Mouse (Mus musculus): ENCODE results near the gene Vrk3. TPM values are rescaled to one million over a fixed set of nuclear protein-coding genes. Genes with fewer than 3 reads are reported as not detected.
"Not testable (repeated sequence)": the region's sequence is repeated elsewhere in the genome, so short reads cannot be mapped to it uniquely, and the experiment has no call there.

The Vrk3 gene
- polyA plus RNA-seq, 2 experiments: 28.8 to 39.9 TPM

DNA sequence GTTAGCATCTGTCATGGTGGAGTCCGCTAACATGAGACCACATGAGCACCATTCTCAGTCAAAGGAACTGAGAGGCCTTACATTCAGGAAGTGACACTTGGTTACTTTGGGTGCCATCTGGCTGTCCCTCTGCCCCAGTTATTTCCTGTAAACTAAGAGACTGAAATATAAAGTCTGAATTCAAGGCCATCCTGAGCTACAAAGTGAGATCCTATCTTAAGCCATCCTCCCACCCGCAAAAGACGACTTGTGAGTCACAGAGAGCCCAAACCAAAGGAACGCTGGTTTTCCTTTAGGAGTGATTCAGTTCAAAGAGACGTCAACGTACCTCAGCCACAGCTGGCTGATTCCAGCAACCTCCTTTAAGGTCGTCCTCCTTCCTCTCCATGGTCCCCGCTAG, 6.9 kb upstream of the Vrk3 start:
- no peak overlapping the region for H3K4me2 ChIP-seq (replicated peaks; ENCODE audit: low read depth, low read length, severe bottlenecking)

DNA sequence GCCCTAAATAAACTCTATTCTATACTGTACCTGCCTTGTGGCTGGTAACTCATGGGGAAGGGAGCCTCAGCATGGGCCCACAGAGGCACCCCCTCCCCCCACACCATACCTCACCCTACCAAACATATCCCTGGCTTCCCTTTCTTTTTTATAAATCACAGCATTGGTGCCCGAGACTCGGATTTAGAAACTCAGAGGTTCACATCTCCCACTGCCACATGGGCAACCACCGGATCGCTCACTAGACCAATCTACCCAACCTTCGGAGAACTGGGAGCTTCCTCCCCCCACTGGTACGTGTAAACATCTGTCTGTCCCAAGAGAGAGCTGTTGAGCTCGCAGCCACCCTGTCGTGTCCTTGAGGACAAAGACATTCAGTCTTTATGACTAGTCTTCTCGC, 3.9 kb upstream of the Vrk3 start:
- DNase-seq (ENCODE audit: low spot score) (no peak), ATAC-seq (ENCODE audit: low FRiP score, low read depth) (no peak)
- peak overlapping the region; percentile 57; the same call in 1 of the 2 replicates for H3K9ac ChIP-seq (ENCODE audit: low read depth, low read length, severe bottlenecking)
- H3K4me1 ChIP-seq (ENCODE audit: control insufficient read depth, insufficient read depth, low read length): peaks cover 17% of the 10 kb centered on the region
- 40% methylated on average over 9 of the region's 9 CpGs for WGBS
- no peak overlapping the region for H3K27ac ChIP-seq (replicated peaks; ENCODE audit: low read depth, low read length)
- H3K9me3 ChIP-seq (ENCODE audit: control insufficient read depth, low read length): no peaks in the 10 kb centered on the region
- no peak for TF ChIP-seq POLR2A (IDR thresholded peaks at IDR 0.05; ENCODE audit: borderline replicate concordance, extremely low read depth, insufficient read depth, insufficient read length)
- H3K4me2 ChIP-seq (replicated peaks; ENCODE audit: low read depth, low read length, severe bottlenecking): peak overlapping the region; percentile 79; the same call in 1 of the 2 replicates
- H3K27me3 ChIP-seq (ENCODE audit: control insufficient read depth, insufficient read depth, low read length): no peaks in the 10 kb centered on the region
- no peaks in the 10 kb centered on the region for H3K36me3 ChIP-seq (ENCODE audit: control insufficient read depth, insufficient read depth, low read length)
- H3K4me3 ChIP-seq (replicated peaks; ENCODE audit: low read length): peak overlapping the region; percentile 40; the same call in 1 of the 2 replicates

More for the DNA sequence above, 6.9 kb upstream of the Vrk3 start:
- no peaks in the 10 kb centered on the region for H3K27me3 ChIP-seq (ENCODE audit: control insufficient read depth, insufficient read depth, low read length)
- no peak for ATAC-seq (ENCODE audit: low FRiP score, low read depth)
- DNase-seq (ENCODE audit: low spot score): no peak
- no peak for TF ChIP-seq POLR2A (IDR thresholded peaks at IDR 0.05; ENCODE audit: borderline replicate concordance, extremely low read depth, insufficient read depth, insufficient read length)
- 80% methylated on average over 8 of the region's 8 CpGs for WGBS
- no peak overlapping the region for H3K4me3 ChIP-seq (replicated peaks; ENCODE audit: low read length)
- H3K4me1 ChIP-seq (ENCODE audit: control insufficient read depth, insufficient read depth, low read length): 0 out of 2 replicates have a peak, but pooled peaks cover 6% of the 10 kb centered on the region
- no peak overlapping the region for H3K27ac ChIP-seq (replicated peaks; ENCODE audit: low read depth, low read length)
- no peaks in the 10 kb centered on the region for H3K36me3 ChIP-seq (ENCODE audit: control insufficient read depth, insufficient read depth, low read length)
- no peak overlapping the region for H3K9ac ChIP-seq (ENCODE audit: low read depth, low read length, severe bottlenecking)
- no peaks in the 10 kb centered on the region for H3K9me3 ChIP-seq (ENCODE audit: control insufficient read depth, low read length)

- Histone ChIP-seq H3K4me3 (replicated peaks; ENCODE audit: low read length) (peak overlapping the region; percentile 40), H3K27ac (replicated peaks; ENCODE audit: low read depth, low read length) (no peak overlapping the region)
These were observed 3.1 kb upstream of the Vrk3 start for GRCm38 (mm10) chr7:44745076-44745475.

DNA sequence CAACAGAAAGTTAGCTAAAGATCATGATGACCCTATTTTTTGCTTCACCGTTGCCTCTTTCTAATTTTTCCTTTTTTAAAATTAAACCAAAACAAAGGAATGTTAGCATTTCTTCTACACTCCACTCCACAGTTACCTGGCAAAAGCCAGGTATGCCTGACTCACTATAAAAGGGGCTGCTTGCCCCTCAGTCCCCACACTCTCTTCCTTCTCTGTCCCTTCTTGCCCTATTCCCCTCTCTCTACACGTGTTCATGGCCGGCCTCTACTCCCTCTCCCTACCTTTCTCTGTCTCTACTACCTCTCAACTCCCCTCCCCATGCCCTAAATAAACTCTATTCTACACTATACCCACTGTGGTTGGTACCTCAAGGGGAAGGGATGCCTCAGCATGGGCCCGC, 1.1 kb upstream of the Vrk3 start:
- Histone ChIP-seq H3K36me3 (ENCODE audit: control insufficient read depth, insufficient read depth, low read length) (0 out of 2 replicates have a peak, but pooled peaks cover 2% of the 10 kb centered on the region), H3K27me3 (ENCODE audit: control insufficient read depth, insufficient read depth, low read length) (no peaks in the 10 kb centered on the region), H3K4me1 (ENCODE audit: control insufficient read depth, insufficient read depth, low read length) (peaks cover 20% of the 10 kb centered on the region), H3K9me3 (ENCODE audit: control insufficient read depth, low read length) (no peaks in the 10 kb centered on the region), H3K9ac (ENCODE audit: low read depth, low read length, severe bottlenecking) (peak overlapping the region; percentile 40; the same call in 1 of the 2 replicates), H3K27ac (replicated peaks; ENCODE audit: low read depth, low read length) (no peak overlapping the region), H3K4me2 (replicated peaks; ENCODE audit: low read depth, low read length, severe bottlenecking) (peak overlapping the region; percentile 78), H3K4me3 (replicated peaks; ENCODE audit: low read length) (peak overlapping the region; percentile 64)
- WGBS: 65% methylated on average over 4 of the region's 4 CpGs
- ATAC-seq (ENCODE audit: low FRiP score, low read depth) (no peak), DNase-seq (ENCODE audit: low spot score) (no peak)
- TF ChIP-seq POLR2A (IDR thresholded peaks at IDR 0.05; ENCODE audit: borderline replicate concordance, extremely low read depth, insufficient read depth, insufficient read length): no peak

More at GRCm38 (mm10) chr7:44745076-44745475, 3.1 kb upstream of the Vrk3 start:
- Histone ChIP-seq H3K9ac (ENCODE audit: low read depth, low read length, severe bottlenecking) (peak overlapping the region; percentile 57), H3K36me3 (ENCODE audit: control insufficient read depth, insufficient read depth, low read length) (no peaks in the 10 kb centered on the region), H3K4me1 (ENCODE audit: control insufficient read depth, insufficient read depth, low read length) (peaks cover 20% of the 10 kb centered on the region), H3K4me2 (replicated peaks; ENCODE audit: low read depth, low read length, severe bottlenecking) (peak overlapping the region; percentile 79), H3K27me3 (ENCODE audit: control insufficient read depth, insufficient read depth, low read length) (no peaks in the 10 kb centered on the region), H3K9me3 (ENCODE audit: control insufficient read depth, low read length) (no peaks in the 10 kb centered on the region)
- no peak for TF ChIP-seq POLR2A (IDR thresholded peaks at IDR 0.05; ENCODE audit: borderline replicate concordance, extremely low read depth, insufficient read depth, insufficient read length)
- WGBS: under 1% methylated on average over 18 of the region's 18 CpGs
- DNase-seq (ENCODE audit: low spot score): peak; percentile 73
- peak; percentile 65 for ATAC-seq (ENCODE audit: low FRiP score, low read depth)

GRCm38 (mm10) chr7:44750950-44751349, 2.7 kb downstream of the Vrk3 start, which contains the start of gene Zfp473:
Gene Zfp473 (minus strand): TSS chr7:44751050.
- H3K27me3 ChIP-seq (ENCODE audit: control insufficient read depth, insufficient read depth, low read length); H3K9me3 ChIP-seq (ENCODE audit: control insufficient read depth, low read length); H3K9ac ChIP-seq (ENCODE audit: low read depth, low read length, severe bottlenecking); H3K4me3 ChIP-seq (replicated peaks; ENCODE audit: low read length); DNase-seq (ENCODE audit: low spot score); H3K4me2 ChIP-seq (replicated peaks; ENCODE audit: low read depth, low read length, severe bottlenecking); H3K27ac ChIP-seq (replicated peaks; ENCODE audit: low read depth, low read length); ATAC-seq (ENCODE audit: low FRiP score, low read depth): not testable (repeated sequence)
- WGBS: 79% methylated on average over 1 of the region's 1 CpGs
- Histone ChIP-seq H3K4me1 (ENCODE audit: control insufficient read depth, insufficient read depth, low read length) (peaks cover 13% of the 10 kb centered on the region), H3K36me3 (ENCODE audit: control insufficient read depth, insufficient read depth, low read length) (peaks cover 39% of the 10 kb centered on the region)

All from limb, embryonic 14.5 days (tissue).